Mouse (Mus musculus) liver, embryonic 15.5 days (tissue): ENCODE data around the gene Atp8b4. TPM values are rescaled to one million over a fixed set of nuclear protein-coding genes. Genes with fewer than 3 reads are reported as not detected.
A peak's percentile ranks its signal among the peaks of the same experiment; 100 is the strongest.

Experiments
- ATAC-seq: fragments of 200-750 bp; cut with Nextera tagmentation; 2 replicates; pipeline ENCODE4 v1.8.0; 2017; ENCODE audit warnings: moderate number of reproducible peaks, mild to moderate bottlenecking, moderate library complexity; ENCODE audit not compliant: insufficient read depth
- H3K27ac ChIP-seq: fragments of 300-500 bp; sonication (generic); replicated peaks from 2 replicates; pipeline ENCODE4 v1.5.1; 2015; ENCODE audit warnings: mild to moderate bottlenecking, inconsistent platforms
- H3K27me3 ChIP-seq: fragments of 300-500 bp; sonication (generic); 2 replicates; pipeline ENCODE4 v1.6.1; 2015; ENCODE audit warnings: mild to moderate bottlenecking, inconsistent platforms
- H3K36me3 ChIP-seq: fragments of 300-500 bp; sonication (generic); replicated peaks from 2 replicates; pipeline ENCODE4 v1.6.1; 2015; ENCODE audit warnings: moderate library complexity, mild to moderate bottlenecking, inconsistent platforms
- H3K4me1 ChIP-seq: fragments of 300-500 bp; sonication (generic); replicated peaks from 2 replicates; pipeline ENCODE4 v1.6.1; 2015; ENCODE audit warnings: inconsistent platforms
- H3K4me2 ChIP-seq: fragments of 300-500 bp; sonication (generic); 2 replicates; pipeline ENCODE4 v1.6.1; 2015; ENCODE audit warnings: moderate library complexity, mild to moderate bottlenecking, inconsistent platforms
- H3K4me3 ChIP-seq: fragments of 300-500 bp; sonication (generic); replicated peaks from 2 replicates; pipeline ENCODE4 v1.5.1; 2015; ENCODE audit warnings: mild to moderate bottlenecking, inconsistent platforms
- H3K9ac ChIP-seq: fragments of 300-500 bp; sonication (generic); 2 replicates; pipeline ENCODE4 v1.6.1; 2015; ENCODE audit warnings: moderate library complexity, mild to moderate bottlenecking, inconsistent platforms
- H3K9me3 ChIP-seq: fragments of 300-500 bp; sonication (generic); replicated peaks from 2 replicates; pipeline ENCODE4 v1.6.1; 2016; ENCODE audit warnings: inconsistent platforms
- WGBS: fragments of 180-500 bp; shearing (Covaris S2); methylation state at CpG from one replicate; pipeline ENCODE4 v1.1.7; 2015; ENCODE audit warnings: mixed read lengths; ENCODE audit not compliant: insufficient replicate concordance; 5-methylcytosine and 5-hydroxymethylcytosine counted together
- polyA plus RNA-seq: library from polyadenylated mRNA; unstranded; fragments of >200 nt; fragmentation: Nextera tagmentation; extraction: Ambion mirVana; gene quantifications from 2 replicates; pipeline ENCODE4 v1.2.1, GENCODE M21; 2015

Atp8b4 gene
- polyA plus RNA-seq, 1 experiment from 2014 or later = 6.7 TPM

- no peaks in the 10 kb centered on the region for H3K36me3 ChIP-seq
- WGBS = 56% methylated on average over 8 of the region's 8 CpGs
- no peaks in the 10 kb centered on the region for H3K27me3 ChIP-seq
- H3K9me3 ChIP-seq = no peaks in the 10 kb centered on the region
- 0 out of 2 replicates have a peak, but pooled peaks have one; percentile 9 for ATAC-seq
- no peaks in the 10 kb centered on the region; the same call in none of the 2 replicates for H3K4me1 ChIP-seq
- H3K9ac ChIP-seq = no peak overlapping the region
- H3K27ac ChIP-seq = no peak overlapping the region
- H3K4me3 ChIP-seq = no peak overlapping the region
- H3K4me2 ChIP-seq = no peak overlapping the region
Measured at GRCm38 (mm10) chr2:126522056-126522455, 21.6 kb upstream of the Atp8b4 start.

GRCm38 (mm10) chr2:126521471-126521870, 21.0 kb upstream of the Atp8b4 start:
- no peak overlapping the region for H3K9ac ChIP-seq
- H3K36me3 ChIP-seq = no peaks in the 10 kb centered on the region
- no peak overlapping the region for H3K27ac ChIP-seq
- WGBS = 49% methylated on average over 10 of the region's 10 CpGs
- H3K4me2 ChIP-seq = no peak overlapping the region
- ATAC-seq = no peak; the same call in 1 of the 2 replicates
- H3K27me3 ChIP-seq = no peaks in the 10 kb centered on the region
- no peaks in the 10 kb centered on the region; the same call in none of the 2 replicates for H3K4me1 ChIP-seq
- H3K4me3 ChIP-seq = no peak overlapping the region
- no peaks in the 10 kb centered on the region for H3K9me3 ChIP-seq

GRCm38 (mm10) chr2:126520828-126521227, 20.4 kb upstream of the Atp8b4 start:
- no peaks in the 10 kb centered on the region for H3K9me3 ChIP-seq
- H3K4me1 ChIP-seq = no peaks in the 10 kb centered on the region; the same call in none of the 2 replicates
- 13% methylated on average over 7 of the region's 7 CpGs for WGBS
- no peak overlapping the region for H3K27ac ChIP-seq
- H3K4me2 ChIP-seq = no peak overlapping the region
- no peaks in the 10 kb centered on the region for H3K36me3 ChIP-seq
- H3K9ac ChIP-seq = no peak overlapping the region
- ATAC-seq = no peak
- no peak overlapping the region for H3K4me3 ChIP-seq
- H3K27me3 ChIP-seq = no peaks in the 10 kb centered on the region

GRCm38 (mm10) chr2:126519872-126520581, 19.6 kb upstream of the Atp8b4 start:
- Histone ChIP-seq H3K4me3 (no peak overlapping the region), H3K36me3 (no peaks in the 10 kb centered on the region), H3K9me3 (no peaks in the 10 kb centered on the region), H3K4me1 (no peaks in the 10 kb centered on the region; the same call in none of the 2 replicates), H3K27me3 (no peaks in the 10 kb centered on the region), H3K9ac (no peak overlapping the region), H3K4me2 (no peak overlapping the region), H3K27ac (no peak overlapping the region)
- no peak for ATAC-seq
- WGBS = 62% methylated on average over 11 of the region's 11 CpGs

- Histone ChIP-seq H3K4me3 (no peak overlapping the region), H3K9me3 (no peaks in the 10 kb centered on the region), H3K27ac (no peak overlapping the region), H3K27me3 (no peaks in the 10 kb centered on the region), H3K36me3 (no peaks in the 10 kb centered on the region), H3K4me1 (no peaks in the 10 kb centered on the region; the same call in 1 of the 2 replicates), H3K4me2 (no peak overlapping the region), H3K9ac (no peak overlapping the region)
- 34% methylated on average over 6 of the region's 6 CpGs for WGBS
- no peak for ATAC-seq
Measured at GRCm38 (mm10) chr2:126515069-126515826, 14.8 kb upstream of the Atp8b4 start.

GRCm38 (mm10) chr2:126508228-126508627, 7.8 kb upstream of the Atp8b4 start:
- no peaks in the 10 kb centered on the region for H3K9me3 ChIP-seq
- no peaks in the 10 kb centered on the region for H3K27me3 ChIP-seq
- H3K36me3 ChIP-seq = no peaks in the 10 kb centered on the region
- no peak overlapping the region for H3K9ac ChIP-seq
- H3K27ac ChIP-seq = no peak overlapping the region
- no peak overlapping the region for H3K4me2 ChIP-seq
- WGBS = 12% methylated on average over 1 of the region's 1 CpGs
- no peak for ATAC-seq
- H3K4me1 ChIP-seq = no peaks in the 10 kb centered on the region
- no peak overlapping the region for H3K4me3 ChIP-seq

- H3K36me3 ChIP-seq = no peaks in the 10 kb centered on the region
- 65% methylated on average over 5 of the region's 5 CpGs for WGBS
- ATAC-seq = no peak
- H3K4me1 ChIP-seq = no peaks in the 10 kb centered on the region
- H3K9ac ChIP-seq = no peak overlapping the region
- no peak overlapping the region for H3K27ac ChIP-seq
- H3K4me3 ChIP-seq = no peak overlapping the region
- H3K4me2 ChIP-seq = no peak overlapping the region
- H3K9me3 ChIP-seq = no peaks in the 10 kb centered on the region
- H3K27me3 ChIP-seq = no peaks in the 10 kb centered on the region
Measured at GRCm38 (mm10) chr2:126507477-126507876, 7.0 kb upstream of the Atp8b4 start.

- H3K9me3 ChIP-seq = no peaks in the 10 kb centered on the region
- H3K4me3 ChIP-seq = no peak overlapping the region
- ATAC-seq = no peak
- H3K9ac ChIP-seq = no peak overlapping the region
- no peak overlapping the region for H3K4me2 ChIP-seq
- no peak overlapping the region for H3K27ac ChIP-seq
- H3K4me1 ChIP-seq = 0 out of 2 replicates have a peak, but pooled peaks cover 2% of the 10 kb centered on the region
- H3K27me3 ChIP-seq = no peaks in the 10 kb centered on the region
- WGBS = 56% methylated on average over 1 of the region's 1 CpGs
- no peaks in the 10 kb centered on the region for H3K36me3 ChIP-seq
Measured at GRCm38 (mm10) chr2:126505156-126505555, 4.7 kb upstream of the Atp8b4 start.

- no peak overlapping the region for H3K9ac ChIP-seq
- WGBS = 26% methylated on average over 8 of the region's 8 CpGs
- H3K27ac ChIP-seq = 0 out of 2 replicates have a peak overlapping the region, but pooled peaks have one; percentile 24
- no peaks in the 10 kb centered on the region for H3K27me3 ChIP-seq
- 0 out of 2 replicates have a peak, but pooled peaks cover 2% of the 10 kb centered on the region for H3K4me1 ChIP-seq
- peak overlapping the region; percentile 5; the same call in 1 of the 2 replicates for H3K4me2 ChIP-seq
- no peaks in the 10 kb centered on the region for H3K36me3 ChIP-seq
- H3K4me3 ChIP-seq = peak overlapping the region; percentile 30
- no peak for ATAC-seq
- H3K9me3 ChIP-seq = no peaks in the 10 kb centered on the region
Measured at GRCm38 (mm10) chr2:126499730-126500129, 744 bp downstream of the Atp8b4 start.

GRCm38 (mm10) chr2:126498761-126499452, 1.6 kb downstream of the Atp8b4 start:
- Histone ChIP-seq H3K4me1 (0 out of 2 replicates have a peak, but pooled peaks cover 2% of the 10 kb centered on the region), H3K27me3 (no peaks in the 10 kb centered on the region), H3K27ac (no peak overlapping the region), H3K9ac (no peak overlapping the region), H3K4me3 (peak overlapping the region; percentile 30), H3K4me2 (no peak overlapping the region), H3K36me3 (no peaks in the 10 kb centered on the region), H3K9me3 (no peaks in the 10 kb centered on the region)
- 59% methylated on average over 11 of the region's 11 CpGs for WGBS
- ATAC-seq = no peak

- 0 out of 2 replicates have a peak, but pooled peaks cover 2% of the 10 kb centered on the region for H3K4me1 ChIP-seq
- 0 out of 2 replicates have a peak overlapping the region, but pooled peaks have one; percentile 30 for H3K4me2 ChIP-seq
- no peaks in the 10 kb centered on the region for H3K27me3 ChIP-seq
- no peak overlapping the region for H3K9ac ChIP-seq
- H3K36me3 ChIP-seq = no peaks in the 10 kb centered on the region
- H3K9me3 ChIP-seq = no peaks in the 10 kb centered on the region
- no peak for ATAC-seq
- WGBS = 41% methylated on average over 9 of the region's 9 CpGs
- H3K4me3 ChIP-seq = no peak overlapping the region
- no peak overlapping the region for H3K27ac ChIP-seq
Measured at GRCm38 (mm10) chr2:126496838-126497237, 3.6 kb downstream of the Atp8b4 start.
